Mouse (Mus musculus) bone marrow, adult 2 months (tissue): Measurements from ENCODE around the gene Phlda1.

ENCODE experiments used
- CTCF ChIP-seq: fragments of 200-500 bp; IDR thresholded peaks from 2 replicates; pipeline ENCODE4 v1.5.1; 2011; ENCODE audit warnings: low read length, control low read depth; ENCODE audit not compliant: control insufficient read depth, insufficient read depth
- POLR2A ChIP-seq: fragments of 200-500 bp; IDR thresholded peaks from 2 replicates; pipeline ENCODE4 v1.6.1; 2011; ENCODE audit warnings: low read depth, mild to moderate bottlenecking, control low read depth, low read length, borderline replicate concordance; ENCODE audit not compliant: control insufficient read depth

DNA sequence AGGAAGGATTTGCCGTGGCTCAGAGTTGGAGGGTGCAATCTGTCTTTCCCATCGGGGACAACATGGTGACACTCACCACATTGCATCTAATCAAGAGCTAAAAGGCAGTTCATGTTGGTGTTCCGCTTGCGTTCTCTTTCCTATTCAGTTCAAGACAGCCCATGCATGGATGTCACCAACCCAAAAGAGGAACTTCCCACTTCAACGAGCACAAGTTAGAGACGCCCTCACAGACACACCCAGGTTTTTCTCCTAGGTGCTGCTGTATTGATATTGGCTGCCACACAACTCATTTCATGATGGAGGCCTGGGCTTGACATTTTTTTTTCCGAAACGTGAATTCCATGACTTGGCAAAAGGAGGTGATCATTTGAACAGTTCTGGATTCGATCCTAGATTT is 34.9 kb upstream of the Phlda1 start:
- TF ChIP-seq POLR2A (no peak), CTCF (no peak)
